Mouse (Mus musculus) adipocyte (in vitro differentiated cells): ENCODE results near the gene Wwc1.

ENCODE experiments used
- DNase-seq: peaks from one replicate; pipeline ENCODE4 v3.0.0-alpha.2; 2016; ENCODE audit warnings: low spot score

Wwc1 gene

GRCm38 (mm10) chr11:35972270-35972931 is 7.9 kb downstream of the Wwc1 start:
- DNase-seq: no peak

GRCm38 (mm10) chr11:35970806-35971705 is 9.3 kb downstream of the Wwc1 start:
- peak; percentile 6 for DNase-seq

GRCm38 (mm10) chr11:35968291-35968690 is 12.0 kb downstream of the Wwc1 start:
- DNase-seq: no peak

GRCm38 (mm10) chr11:35963981-35964549 is 16.3 kb downstream of the Wwc1 start:
- no peak for DNase-seq

- DNase-seq: no peak
These were observed 16.8 kb downstream of the Wwc1 start for GRCm38 (mm10) chr11:35963554-35963953.

GRCm38 (mm10) chr11:35962431-35962830 is 17.9 kb downstream of the Wwc1 start:
- DNase-seq: no peak

GRCm38 (mm10) chr11:35959270-35959669 is 21.1 kb downstream of the Wwc1 start:
- DNase-seq: no peak

GRCm38 (mm10) chr11:35955572-35955971 is 24.8 kb downstream of the Wwc1 start:
- DNase-seq: no peak

- no peak for DNase-seq
These were observed 27.1 kb downstream of the Wwc1 start for GRCm38 (mm10) chr11:35953179-35953578.

- no peak for DNase-seq
These were observed 28.6 kb downstream of the Wwc1 start for GRCm38 (mm10) chr11:35951727-35952065.

GRCm38 (mm10) chr11:35951058-35951726 is 29.1 kb downstream of the Wwc1 start:
- no peak for DNase-seq

- no peak for DNase-seq
These were observed 29.9 kb downstream of the Wwc1 start for GRCm38 (mm10) chr11:35950466-35950865.

- DNase-seq: no peak
These were observed 30.3 kb downstream of the Wwc1 start for GRCm38 (mm10) chr11:35950011-35950410.

GRCm38 (mm10) chr11:35948457-35948881 is 31.9 kb downstream of the Wwc1 start:
- no peak for DNase-seq

- no peak for DNase-seq
These were observed 32.4 kb downstream of the Wwc1 start for GRCm38 (mm10) chr11:35947944-35948343.

- no peak for DNase-seq
These were observed 35.1 kb downstream of the Wwc1 start for GRCm38 (mm10) chr11:35945187-35945586.

- DNase-seq: no peak
These were observed 38.7 kb downstream of the Wwc1 start for GRCm38 (mm10) chr11:35941641-35942040.

- no peak for DNase-seq
These were observed 39.3 kb downstream of the Wwc1 start for GRCm38 (mm10) chr11:35941064-35941463.

- no peak for DNase-seq
These were observed 41.4 kb downstream of the Wwc1 start for GRCm38 (mm10) chr11:35938790-35939385.

GRCm38 (mm10) chr11:35935645-35936044 is 44.7 kb downstream of the Wwc1 start:
- DNase-seq: no peak

- DNase-seq: no peak
These were observed 45.2 kb downstream of the Wwc1 start for GRCm38 (mm10) chr11:35935133-35935532.
